Mouse (Mus musculus) layer of hippocampus, postnatal 14 days (tissue): ENCODE measurements around the gene Gm11007. TPM values are rescaled to one million over a fixed set of nuclear protein-coding genes. Genes with fewer than 3 reads are reported as not detected.
"Not testable (repeated sequence)": the region's sequence is repeated elsewhere in the genome, so short reads cannot be mapped to it uniquely, and the experiment has no call there.

Experiments
- DNase-seq, 2 experiments: peaks; one replicate each; pipeline ENCODE4 v3.0.0; 2021 to 2022; ENCODE audit warnings: low spot score in 2 of 2, mixed read lengths in 1 of 2
- long read RNA-seq, 2 experiments: library from polyadenylated mRNA; stranded (forward); transcript quantifications; one replicate each; pipeline ENCODE4 v2.0.0; 2021
- total RNA-seq, 2 experiments: library from RNA; stranded (reverse); gene quantifications; 2 replicates each; pipeline ENCODE4 v1.2.3; 2021

Gm11007 gene
- total RNA-seq: not detected
- long read RNA-seq, experiment 1: 0 reads
- long read RNA-seq, experiment 2: 0 reads

DNA sequence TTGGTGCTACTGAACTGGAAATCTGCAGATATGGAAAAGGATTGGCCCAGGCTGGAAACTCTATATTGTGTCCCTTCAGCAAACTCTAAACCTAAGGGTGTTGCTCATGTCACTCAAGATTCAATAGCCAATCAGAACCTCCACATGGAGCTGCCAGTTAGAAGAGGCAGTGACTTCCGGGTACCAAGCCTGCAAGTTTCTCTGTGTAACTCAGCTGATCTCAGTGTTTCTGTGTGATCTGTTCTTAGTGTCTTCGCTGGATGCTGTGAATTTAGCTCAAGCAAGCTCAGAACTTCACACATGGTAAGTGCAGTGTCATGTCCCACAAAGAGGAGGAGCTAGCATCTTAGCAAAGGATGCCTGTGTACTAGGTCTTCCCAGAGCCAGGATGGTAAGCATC lies at the start of gene Gm11007:
Gene Gm11007, plus strand, starts transcription at position 301 of the 400 bp plus-strand sequence.
- not testable (repeated sequence) for DNase-seq

Other genes starting within 250 kb of the Gm11007 start
- gene Gm4724, start 208.2 kb upstream of the Gm11007 start, total RNA-seq: 10 to 100 TPM in 1 of 2 experiments, 1 to 10 TPM in 1; 9.8 to 14.0 TPM
- 1 to 10 TPM; 3.9 to 6.8 TPM for gene Zfp965, start 174.0 kb upstream of the Gm11007 start, total RNA-seq
- not detected for gene Zfp969, start 59.7 kb downstream of the Gm11007 start, total RNA-seq
- gene Gm2007, start 97.6 kb downstream of the Gm11007 start, total RNA-seq: not detected
- gene Gm14288, start 157.1 kb downstream of the Gm11007 start, total RNA-seq: 10 to 100 TPM in 1 of 2 experiments, 1 to 10 TPM in 1; 8.3 to 10.8 TPM
- 10 to 100 TPM; 54.6 to 60.2 TPM for gene Gm6710, start 225.2 kb downstream of the Gm11007 start, total RNA-seq